Mouse (Mus musculus): ENCODE data around the gene Ahsg. TPM values are rescaled to one million over a fixed set of nuclear protein-coding genes. Genes with fewer than 3 reads are reported as not detected.

Ahsg gene
- total and polyA plus RNA-seq, 3 experiments: 0.43 TPM; not detected in 2

DNA sequence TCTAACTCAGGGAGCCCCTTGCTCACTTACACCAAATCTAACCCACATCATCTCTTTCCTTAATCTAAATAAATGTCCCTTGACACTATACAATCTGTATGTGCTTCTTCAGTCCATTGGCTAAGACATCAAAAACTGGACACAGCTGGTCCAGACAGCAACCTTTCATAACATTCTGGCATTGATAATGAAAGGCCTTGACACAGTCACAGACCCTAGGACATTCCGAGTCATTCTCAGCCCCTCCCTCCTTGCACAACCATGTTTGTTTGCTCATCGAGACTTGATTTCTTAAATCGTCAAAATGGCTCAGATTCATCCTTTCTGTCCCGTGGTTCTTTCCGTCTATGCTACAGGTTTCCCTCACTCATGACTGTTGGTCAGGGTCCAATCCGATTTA, 18.2 kb downstream of the Ahsg start:
- TF ChIP-seq NELFE (IDR thresholded peaks at IDR 0.05; ENCODE audit: low read depth, low read length) (no peak), CHD1 (IDR thresholded peaks at IDR 0.05; ENCODE audit: low read depth, low read length) (no peak), HCFC1 (IDR thresholded peaks at IDR 0.05; ENCODE audit: low read depth, low read length) (no peak), TBP (conservative IDR thresholded peaks at IDR 0.05; ENCODE audit: low read depth, low read length) (no peak), MEF2A (IDR thresholded peaks at IDR 0.05; ENCODE audit: borderline replicate concordance, low read depth, low read length) (no peak), IRF4 (IDR thresholded peaks at IDR 0.05; ENCODE audit: low read depth, low read length) (no peak)
- Histone ChIP-seq H3K79me2 (replicated peaks; ENCODE audit: control insufficient read depth, extremely low read depth, insufficient read depth, poor library complexity, severe bottlenecking) (no peaks in the 10 kb centered on the region), H3K4me1 (ENCODE audit: control insufficient read depth in 1 of 2, insufficient read depth in 2 of 2) (peaks cover 2 to 7% of the 10 kb centered on the region in 2 experiments; a peak in 3 of 4 replicates), H3K9me3 (replicated peaks; ENCODE audit: low read length) (no peaks in the 10 kb centered on the region), H3K4me3 (replicated peaks in 1 of 3; ENCODE audit: low read depth in 2 of 3, low read length in 2 of 3, poor library complexity in 1 of 3) (no peak overlapping the region), H3K36me3 (replicated peaks in 1 of 2; ENCODE audit: control insufficient read depth in 1 of 2, insufficient read depth in 1 of 2, low read length in 1 of 2) (no peaks in the 10 kb centered on the region), H3K27ac (ENCODE audit: insufficient read depth, low read depth) (no peak overlapping the region), H3K4me2 (ENCODE audit: insufficient read depth, low read depth, poor library complexity, severe bottlenecking) (no peak overlapping the region), H3K27me3 (replicated peaks) (no peaks in the 10 kb centered on the region), H3K9ac (ENCODE audit: insufficient read depth, low read depth) (no peak overlapping the region)
- DNase-seq (ENCODE audit: extremely low read depth): no peak
- in situ Hi-C loops (cut with MboI; ENCODE audit: low pct_ligation_motif_present, low pct_unique_long_range_greater_than_20kb, low sequenced_read_pairs): no loop called here
- dilution Hi-C loops (cut with MboI; ENCODE audit: extremely low pct_ligation_motif_present, extremely low pct_unique_long_range_greater_than_20kb, low sequenced_read_pairs): no loop called here

DNA sequence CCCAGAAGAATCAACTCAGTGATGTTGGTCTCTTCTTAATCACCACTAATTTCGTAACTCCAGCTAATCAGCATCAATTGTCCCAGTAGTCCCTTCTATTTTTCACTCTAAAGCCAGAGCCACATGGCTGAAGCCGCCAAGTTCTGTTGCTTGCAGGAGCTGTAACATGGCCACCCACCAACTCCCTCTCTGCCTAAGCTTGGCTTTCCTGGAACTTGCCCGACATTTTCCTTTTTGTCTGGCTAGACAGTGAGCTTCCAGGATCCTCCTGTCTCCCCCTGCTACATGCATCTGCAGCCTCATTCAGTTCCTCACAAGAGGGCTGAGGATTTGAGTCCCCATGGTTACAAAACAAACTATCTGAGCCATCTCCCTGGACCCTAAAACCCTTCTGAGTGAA, 20.9 kb downstream of the Ahsg start:
- Histone ChIP-seq H3K27me3 (replicated peaks) (no peaks in the 10 kb centered on the region), H3K4me3 (replicated peaks in 1 of 3; ENCODE audit: low read depth in 2 of 3, low read length in 2 of 3, poor library complexity in 1 of 3) (no peak overlapping the region), H3K79me2 (replicated peaks; ENCODE audit: control insufficient read depth, extremely low read depth, insufficient read depth, poor library complexity, severe bottlenecking) (no peaks in the 10 kb centered on the region), H3K27ac (ENCODE audit: insufficient read depth, low read depth) (no peak overlapping the region), H3K4me1 (ENCODE audit: control insufficient read depth in 1 of 2, insufficient read depth in 2 of 2) (no peaks in the 10 kb centered on the region), H3K9me3 (replicated peaks; ENCODE audit: low read length) (peaks cover 5% of the 10 kb centered on the region), H3K36me3 (replicated peaks in 1 of 2; ENCODE audit: control insufficient read depth in 1 of 2, insufficient read depth in 1 of 2, low read length in 1 of 2) (no peaks in the 10 kb centered on the region), H3K4me2 (ENCODE audit: insufficient read depth, low read depth, poor library complexity, severe bottlenecking) (no peak overlapping the region), H3K9ac (ENCODE audit: insufficient read depth, low read depth) (no peak overlapping the region)
- no peak for DNase-seq (ENCODE audit: extremely low read depth)
- dilution Hi-C loops (cut with MboI; ENCODE audit: extremely low pct_ligation_motif_present, extremely low pct_unique_long_range_greater_than_20kb, low sequenced_read_pairs): no loop called here
- TF ChIP-seq BHLHE40 (IDR thresholded peaks at IDR 0.05; ENCODE audit: low read depth, low read length) (no peak), IRF4 (IDR thresholded peaks at IDR 0.05; ENCODE audit: low read depth, low read length) (no peak), CHD2 (IDR thresholded peaks at IDR 0.05; ENCODE audit: low read length) (no peak), ZC3H11A (IDR thresholded peaks at IDR 0.05; ENCODE audit: low read depth, low read length) (no peak), MAZ (IDR thresholded peaks at IDR 0.05; ENCODE audit: low read depth, low read length) (no peak), MAFK (IDR thresholded peaks at IDR 0.05; ENCODE audit: insufficient replicate concordance, low read length) (no peak), POLR2AphosphoS2 (IDR thresholded peaks at IDR 0.05; ENCODE audit: low read depth, low read length) (no peak), NRF1 (IDR thresholded peaks at IDR 0.05; ENCODE audit: low read depth, low read length) (no peak)
- in situ Hi-C loops (cut with MboI; ENCODE audit: low pct_ligation_motif_present, low pct_unique_long_range_greater_than_20kb, low sequenced_read_pairs): no loop called here

GRCm38 (mm10) chr16:22912886-22913285, 21.8 kb downstream of the Ahsg start:
- Histone ChIP-seq H3K4me1 (ENCODE audit: control insufficient read depth in 1 of 2, insufficient read depth in 2 of 2) (no peaks in the 10 kb centered on the region), H3K27ac (ENCODE audit: insufficient read depth, low read depth) (no peak overlapping the region), H3K4me3 (replicated peaks in 1 of 3; ENCODE audit: low read depth in 2 of 3, low read length in 2 of 3, poor library complexity in 1 of 3) (no peak overlapping the region), H3K9ac (ENCODE audit: insufficient read depth, low read depth) (no peak overlapping the region), H3K27me3 (replicated peaks) (no peaks in the 10 kb centered on the region), H3K36me3 (replicated peaks in 1 of 2; ENCODE audit: control insufficient read depth in 1 of 2, insufficient read depth in 1 of 2, low read length in 1 of 2) (no peaks in the 10 kb centered on the region), H3K79me2 (replicated peaks; ENCODE audit: control insufficient read depth, extremely low read depth, insufficient read depth, poor library complexity, severe bottlenecking) (no peaks in the 10 kb centered on the region), H3K4me2 (ENCODE audit: insufficient read depth, low read depth, poor library complexity, severe bottlenecking) (no peak overlapping the region), H3K9me3 (replicated peaks; ENCODE audit: low read length) (peaks cover 5% of the 10 kb centered on the region)
- TF ChIP-seq POLR2AphosphoS2 (IDR thresholded peaks at IDR 0.05; ENCODE audit: low read depth, low read length) (no peak), CTCF (conservative IDR thresholded peaks at IDR 0.05 in 1 of 2, IDR thresholded peaks at IDR 0.05 in 1 of 2; ENCODE audit: low read depth in 2 of 2, low read length in 2 of 2) (no peak), RCOR1 (conservative IDR thresholded peaks at IDR 0.05; ENCODE audit: low read depth, low read length) (no peak), ZC3H11A (IDR thresholded peaks at IDR 0.05; ENCODE audit: low read depth, low read length) (no peak), SMC3 (IDR thresholded peaks at IDR 0.05; ENCODE audit: low read depth, low read length) (no peak)
- in situ Hi-C loops (cut with MboI; ENCODE audit: low pct_ligation_motif_present, low pct_unique_long_range_greater_than_20kb, low sequenced_read_pairs): no loop called here
- no peak for DNase-seq (ENCODE audit: extremely low read depth)
- dilution Hi-C loops (cut with MboI; ENCODE audit: extremely low pct_ligation_motif_present, extremely low pct_unique_long_range_greater_than_20kb, low sequenced_read_pairs): no loop called here

All from CH12.LX (cell line).